ENCODE assay signal across 9 mouse cellular contexts in the genomic region with DNA sequence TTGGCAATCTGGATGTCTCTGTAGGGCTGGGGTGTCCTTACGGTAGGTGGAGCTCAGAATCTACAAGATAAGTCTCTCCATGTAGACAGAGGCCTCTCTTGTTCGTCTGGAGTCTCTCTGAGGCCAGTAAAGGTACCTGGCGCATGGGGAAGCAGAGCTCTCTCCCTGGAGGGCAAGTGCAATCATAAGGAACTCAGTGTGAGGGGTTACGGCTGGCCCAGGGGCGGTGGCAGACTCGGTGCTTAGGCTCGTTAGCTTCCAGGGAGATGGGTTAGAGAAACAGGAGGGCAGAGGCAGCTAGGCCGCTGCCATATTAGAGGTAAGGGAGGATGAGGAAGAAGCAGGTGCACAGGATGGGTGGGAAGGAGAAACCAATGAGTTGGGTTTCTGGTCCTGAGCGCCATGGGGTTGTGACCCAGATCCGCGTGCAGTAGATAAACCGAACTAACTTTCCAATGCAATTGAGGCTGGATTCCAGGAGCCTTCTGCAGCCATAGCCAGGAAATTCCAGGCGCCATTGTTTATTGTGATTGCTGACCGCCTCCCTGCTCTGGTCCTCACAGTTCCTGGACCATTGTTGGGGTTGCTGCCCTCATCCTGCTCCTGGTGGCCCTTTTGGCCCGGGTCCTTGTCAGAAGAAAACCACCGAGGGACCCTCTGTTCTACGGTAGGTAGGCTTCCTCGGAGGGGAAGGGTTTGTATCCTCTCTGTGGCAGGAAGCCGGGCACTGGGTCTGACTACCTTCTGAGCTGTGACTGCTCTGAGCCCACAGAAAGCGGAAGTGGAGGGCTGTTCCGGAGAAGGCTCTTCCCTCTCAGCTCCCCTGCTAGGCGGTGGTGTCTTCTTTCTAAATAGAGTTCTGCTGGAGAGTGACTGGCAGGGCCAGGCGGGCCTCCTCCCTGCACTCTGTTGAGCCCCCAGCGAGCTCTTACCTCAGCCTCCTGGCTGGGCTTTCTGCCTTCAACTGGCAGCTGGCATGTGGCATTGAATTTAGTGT. TPM values are rescaled to one million over a fixed set of nuclear protein-coding genes. Genes with fewer than 3 reads are reported as not detected.
DNase-seq lines count a peak whose midpoint lies in the region; ATAC-seq and TF ChIP-seq lines count a peak whose summit lies in the region.
"Had no signal": no experiment of that assay in that cellular context is flagged by ENCODE, and none has a peak within 500 bp of the region (broad histone marks: within the 10 kb centered on the region; RNA-seq: fewer than 3 reads in every experiment).

No protein-coding gene starts in this region.

- H3K4me3 ChIP-seq in E14TG2a.4 (replicated peaks; ENCODE audit: low read length), result peak overlapping the region; percentile 39
- H3K4me3 ChIP-seq in heart, postnatal 0 days (ENCODE audit: low read depth, low read length), result no peak overlapping the region; the same call in 1 of the 2 replicates
- H3K4me3 ChIP-seq in lung, adult 2 months (replicated peaks; ENCODE audit: extremely low read depth, low read depth, low read length), result peak overlapping the region; percentile 17
- H3K4me3 ChIP-seq in stomach, embryonic 16.5 days (replicated peaks; ENCODE audit: low read length), result no peak overlapping the region

- no peak for TF ChIP-seq EP300 in heart, postnatal 0 days (IDR thresholded peaks at IDR 0.05; ENCODE audit: low read depth)

- ATAC-seq in heart, postnatal 0 days (ENCODE audit: insufficient read depth, low read depth), result no peak
- ATAC-seq in stomach, embryonic 16.5 days (ENCODE audit: insufficient read depth, low FRiP score), result no peak

- DNase-seq in brain, adult 2 months (ENCODE audit: low read depth, low spot score), result peak; percentile 37
- no peak for DNase-seq in heart, postnatal 0 days (ENCODE audit: low spot score)
- DNase-seq in lung, adult 2 months, result peak; percentile 36
- DNase-seq in cerebellum, postnatal 10 days, result no peak
- DNase-seq in layer of hippocampus, adult 11-12 months (ENCODE audit: low spot score), result no peak

- 61% methylated on average over 24 of the region's 24 CpGs for WGBS in heart, postnatal 0 days
- 48% methylated on average over 24 of the region's 24 CpGs for WGBS in lung, adult 2 months
- WGBS in stomach, embryonic 16.5 days, result 68% methylated on average over 24 of the region's 24 CpGs

- no peaks in the 10 kb centered on the region for H3K36me3 ChIP-seq in E14TG2a.4 (ENCODE audit: insufficient read depth, low read length)
- H3K36me3 ChIP-seq in heart, postnatal 0 days (replicated peaks; ENCODE audit: control insufficient read depth, insufficient read depth, low read length), result 0 out of 2 replicates have a peak, but pooled peaks cover 8% of the 10 kb centered on the region
- H3K36me3 ChIP-seq in stomach, embryonic 16.5 days (ENCODE audit: control insufficient read depth, insufficient read depth, low read length), result no peaks in the 10 kb centered on the region

- TF ChIP-seq CTCF in E14TG2a.4 (conservative IDR thresholded peaks at IDR 0.05; ENCODE audit: low read length), result no peak
- TF ChIP-seq CTCF in heart, postnatal 0 days (IDR thresholded peaks at IDR 0.05; ENCODE audit: low read depth), result no peak
- no peak for TF ChIP-seq CTCF in lung, adult 2 months (IDR thresholded peaks at IDR 0.05; ENCODE audit: insufficient read depth, low read length)

- H3K4me2 ChIP-seq in heart, postnatal 0 days (ENCODE audit: low read depth, low read length), result peak overlapping the region; percentile 40
- H3K4me2 ChIP-seq in stomach, embryonic 16.5 days (ENCODE audit: low read depth, low read length), result no peak overlapping the region

- peak overlapping the region; percentile 86 for H3K27ac ChIP-seq in heart, postnatal 0 days (ENCODE audit: low read depth)
- peak overlapping the region; percentile 43 for H3K27ac ChIP-seq in stomach, embryonic 16.5 days (ENCODE audit: low read length)

- peaks cover 63% of the 10 kb centered on the region for H3K27me3 ChIP-seq in E14TG2a.4 (ENCODE audit: insufficient read depth, low read length)
- H3K27me3 ChIP-seq in heart, postnatal 0 days (ENCODE audit: control insufficient read depth, insufficient read depth, low read length), result no peaks in the 10 kb centered on the region
- H3K27me3 ChIP-seq in stomach, embryonic 16.5 days (ENCODE audit: control insufficient read depth, insufficient read depth, low read length), result peaks cover 29% of the 10 kb centered on the region

- peaks cover 50% of the 10 kb centered on the region for H3K4me1 ChIP-seq in E14TG2a.4 (replicated peaks; ENCODE audit: low read depth, low read length)
- H3K4me1 ChIP-seq in heart, postnatal 0 days (ENCODE audit: control insufficient read depth, insufficient read depth), result peaks cover 16% of the 10 kb centered on the region
- peaks cover 13% of the 10 kb centered on the region; the same call in 1 of the 2 replicates for H3K4me1 ChIP-seq in lung, adult 2 months (ENCODE audit: control insufficient read depth, insufficient read depth, low read length)
- H3K4me1 ChIP-seq in stomach, embryonic 16.5 days (ENCODE audit: control insufficient read depth, insufficient read depth, low read length), result peaks cover 14% of the 10 kb centered on the region; the same call in 1 of the 2 replicates

- no peak overlapping the region for H3K9ac ChIP-seq in heart, postnatal 0 days (replicated peaks; ENCODE audit: low read depth, low read length)
- no peak overlapping the region for H3K9ac ChIP-seq in stomach, embryonic 16.5 days (ENCODE audit: low read length)

- H3K9me3 ChIP-seq in E14TG2a.4 (ENCODE audit: low read length), result no peaks in the 10 kb centered on the region
- no peaks in the 10 kb centered on the region for H3K9me3 ChIP-seq in heart, postnatal 0 days (replicated peaks; ENCODE audit: control insufficient read depth, low read length)
- no peaks in the 10 kb centered on the region for H3K9me3 ChIP-seq in stomach, embryonic 16.5 days (replicated peaks; ENCODE audit: control insufficient read depth, low read length)

- TF ChIP-seq POLR2A in lung, adult 2 months (IDR thresholded peaks at IDR 0.05; ENCODE audit: borderline replicate concordance, extremely low read depth, low read depth, low read length), result peak; percentile 70; the same call in 1 of the 2 replicates

RNA-seq across cellular contexts. Expression of a gene that starts 4.1 kb away (rescaled TPM):
- 52.3 and 69.2 TPM in 2 replicates for total RNA-seq in heart, postnatal 0 days (2014; rRNA removed; ENCODE audit: low replicate concordance)
- 11.7 and 15.3 TPM in 2 replicates for polyA plus RNA-seq in heart, postnatal 0 days (2015; fragmentation: Nextera tagmentation; extraction: Ambion mirVana)
- 74.5 and 82.3 TPM in 2 replicates for polyA plus RNA-seq in lung, adult 2 months (2012; rRNA removed)
- 9.1 and 15.2 TPM in 2 replicates for polyA plus RNA-seq in stomach, embryonic 16.5 days (2015; fragmentation: Nextera tagmentation; extraction: Ambion mirVana)

RNA-seq across cellular contexts. Expression of a gene that starts 7.3 kb away (rescaled TPM):
- total RNA-seq in heart, postnatal 0 days (2014; rRNA removed; ENCODE audit: low replicate concordance), result not detected in 2 replicates
- not detected in 2 replicates for polyA plus RNA-seq in heart, postnatal 0 days (2015; fragmentation: Nextera tagmentation; extraction: Ambion mirVana)
- polyA plus RNA-seq in lung, adult 2 months (2012; rRNA removed), result not detected in 2 replicates
- not detected in 2 replicates for polyA plus RNA-seq in stomach, embryonic 16.5 days (2015; fragmentation: Nextera tagmentation; extraction: Ambion mirVana)
- total RNA-seq: gastrocnemius, adult 8-10 months had no signal
- polyA plus RNA-seq: stomach, embryonic 14.5 days had no signal

RNA-seq across cellular contexts. Expression of a gene that starts 33.7 kb away (rescaled TPM):
- 98.6 and 104 TPM in 2 replicates for total RNA-seq in heart, postnatal 0 days (2014; rRNA removed; ENCODE audit: low replicate concordance)
- polyA plus RNA-seq in heart, postnatal 0 days (2015; fragmentation: Nextera tagmentation; extraction: Ambion mirVana), result 90.4 and 96.6 TPM in 2 replicates
- 27.4 and 28.7 TPM in 2 replicates for polyA plus RNA-seq in lung, adult 2 months (2012; rRNA removed)
- polyA plus RNA-seq in stomach, embryonic 16.5 days (2015; fragmentation: Nextera tagmentation; extraction: Ambion mirVana), result 33.6 and 41.2 TPM in 2 replicates

Comparison
In these comparisons a context has a peak if more than half of its experiments do, and no peak if none do; other contexts are left out.
1. H3K4me3 ChIP-seq: peak in E14TG2a.4 (single experiment) and lung, adult 2 months (single experiment); none in heart, postnatal 0 days (single experiment) and stomach, embryonic 16.5 days (single experiment).
2. DNase-seq: peak in brain, adult 2 months (single experiment) and lung, adult 2 months (single experiment); none in heart, postnatal 0 days (single experiment), cerebellum, postnatal 10 days (0 of 2) and layer of hippocampus, adult 11-12 months (single experiment).